Mouse (Mus musculus): ENCODE measurements around the gene Scarb1. TPM values are rescaled to one million over a fixed set of nuclear protein-coding genes. Genes with fewer than 3 reads are reported as not detected.

Gene Scarb1
- polyA plus RNA-seq, 2 experiments: 40.1 to 67.7 TPM

- WGBS: 51% methylated on average over 7 of the region's 7 CpGs
Measured at GRCm38 (mm10) chr5:125242111-125242510, 98.8 kb downstream of the Scarb1 start.

GRCm38 (mm10) chr5:125241627-125242026 lies 99.3 kb downstream of the Scarb1 start:
- Histone ChIP-seq H3K36me3 (ENCODE audit: control insufficient read depth, insufficient read depth, low read length) (no peaks in the 10 kb centered on the region), H3K9me3 (ENCODE audit: control insufficient read depth, low read length) (no peaks in the 10 kb centered on the region), H3K4me2 (replicated peaks; ENCODE audit: low read depth, low read length, severe bottlenecking) (no peak overlapping the region), H3K4me1 (ENCODE audit: control insufficient read depth, insufficient read depth, low read length) (peaks cover 22% of the 10 kb centered on the region), H3K4me3 (replicated peaks; ENCODE audit: low read length) (no peak overlapping the region), H3K27ac (replicated peaks; ENCODE audit: low read depth, low read length) (no peak overlapping the region), H3K9ac (ENCODE audit: low read depth, low read length, severe bottlenecking) (no peak overlapping the region; the same call in 1 of the 2 replicates), H3K27me3 (ENCODE audit: control insufficient read depth, insufficient read depth, low read length) (no peaks in the 10 kb centered on the region)
- DNase-seq (ENCODE audit: low spot score) (no peak), ATAC-seq (ENCODE audit: low FRiP score, low read depth) (no peak)
- TF ChIP-seq POLR2A (IDR thresholded peaks at IDR 0.05; ENCODE audit: borderline replicate concordance, extremely low read depth, insufficient read depth, insufficient read length): no peak
- WGBS: 23% methylated on average over 5 of the region's 7 CpGs

More at GRCm38 (mm10) chr5:125242111-125242510, 98.8 kb downstream of the Scarb1 start:
- H3K4me1 ChIP-seq (ENCODE audit: control insufficient read depth, insufficient read depth, low read length): peaks cover 22% of the 10 kb centered on the region
- H3K36me3 ChIP-seq (ENCODE audit: control insufficient read depth, insufficient read depth, low read length): no peaks in the 10 kb centered on the region
- TF ChIP-seq POLR2A (IDR thresholded peaks at IDR 0.05; ENCODE audit: borderline replicate concordance, extremely low read depth, insufficient read depth, insufficient read length): no peak
- H3K9ac ChIP-seq (ENCODE audit: low read depth, low read length, severe bottlenecking): no peak overlapping the region
- no peak overlapping the region for H3K4me2 ChIP-seq (replicated peaks; ENCODE audit: low read depth, low read length, severe bottlenecking)
- H3K27me3 ChIP-seq (ENCODE audit: control insufficient read depth, insufficient read depth, low read length): no peaks in the 10 kb centered on the region
- DNase-seq (ENCODE audit: low spot score) (no peak), ATAC-seq (ENCODE audit: low FRiP score, low read depth) (no peak)
- no peak overlapping the region for H3K27ac ChIP-seq (replicated peaks; ENCODE audit: low read depth, low read length)
- H3K9me3 ChIP-seq (ENCODE audit: control insufficient read depth, low read length): no peaks in the 10 kb centered on the region
- no peak overlapping the region for H3K4me3 ChIP-seq (replicated peaks; ENCODE audit: low read length)

GRCm38 (mm10) chr5:125240124-125240781 lies 100.6 kb downstream of the Scarb1 start:
- WGBS: 15% methylated on average over 6 of the region's 6 CpGs
- DNase-seq (ENCODE audit: low spot score) (no peak), ATAC-seq (ENCODE audit: low FRiP score, low read depth) (no peak)
- Histone ChIP-seq H3K4me2 (replicated peaks; ENCODE audit: low read depth, low read length, severe bottlenecking) (no peak overlapping the region), H3K36me3 (ENCODE audit: control insufficient read depth, insufficient read depth, low read length) (no peaks in the 10 kb centered on the region), H3K9me3 (ENCODE audit: control insufficient read depth, low read length) (no peaks in the 10 kb centered on the region), H3K27me3 (ENCODE audit: control insufficient read depth, insufficient read depth, low read length) (no peaks in the 10 kb centered on the region), H3K4me1 (ENCODE audit: control insufficient read depth, insufficient read depth, low read length) (peaks cover 14% of the 10 kb centered on the region), H3K9ac (ENCODE audit: low read depth, low read length, severe bottlenecking) (no peak overlapping the region), H3K27ac (replicated peaks; ENCODE audit: low read depth, low read length) (no peak overlapping the region), H3K4me3 (replicated peaks; ENCODE audit: low read length) (no peak overlapping the region)
- TF ChIP-seq POLR2A (IDR thresholded peaks at IDR 0.05; ENCODE audit: borderline replicate concordance, extremely low read depth, insufficient read depth, insufficient read length): no peak

DNA sequence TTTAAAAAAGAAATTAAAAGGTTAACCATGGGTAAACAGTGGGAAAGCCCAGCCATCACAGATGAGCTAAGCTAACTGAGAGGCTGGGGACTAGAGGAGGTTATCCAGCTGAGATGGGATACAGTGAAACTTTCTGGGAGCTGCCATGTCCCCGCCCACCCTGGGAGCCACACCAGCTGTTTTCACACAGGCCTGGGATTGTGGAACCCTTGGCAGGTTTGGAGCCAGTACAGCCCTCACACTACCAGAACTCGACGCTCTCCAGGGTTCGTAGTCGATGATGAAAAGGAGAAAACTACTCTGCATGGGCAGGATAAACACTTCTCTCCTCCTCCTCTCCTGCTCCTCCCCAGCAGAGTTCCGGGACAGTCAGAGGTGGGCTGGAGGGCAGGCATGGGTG lies 105.0 kb downstream of the Scarb1 start:
- no peak overlapping the region for H3K27ac ChIP-seq (replicated peaks; ENCODE audit: low read depth, low read length)
- no peak for DNase-seq (ENCODE audit: low spot score)
- no peaks in the 10 kb centered on the region for H3K27me3 ChIP-seq (ENCODE audit: control insufficient read depth, insufficient read depth, low read length)
- H3K36me3 ChIP-seq (ENCODE audit: control insufficient read depth, insufficient read depth, low read length): no peaks in the 10 kb centered on the region
- ATAC-seq (ENCODE audit: low FRiP score, low read depth): no peak
- H3K4me2 ChIP-seq (replicated peaks; ENCODE audit: low read depth, low read length, severe bottlenecking): no peak overlapping the region
- H3K4me3 ChIP-seq (replicated peaks; ENCODE audit: low read length): no peak overlapping the region
- H3K9ac ChIP-seq (ENCODE audit: low read depth, low read length, severe bottlenecking): no peak overlapping the region
- TF ChIP-seq POLR2A (IDR thresholded peaks at IDR 0.05; ENCODE audit: borderline replicate concordance, extremely low read depth, insufficient read depth, insufficient read length): no peak
- 55% methylated on average over 6 of the region's 6 CpGs for WGBS
- H3K9me3 ChIP-seq (ENCODE audit: control insufficient read depth, low read length): no peaks in the 10 kb centered on the region
- H3K4me1 ChIP-seq (ENCODE audit: control insufficient read depth, insufficient read depth, low read length): no peaks in the 10 kb centered on the region

DNA sequence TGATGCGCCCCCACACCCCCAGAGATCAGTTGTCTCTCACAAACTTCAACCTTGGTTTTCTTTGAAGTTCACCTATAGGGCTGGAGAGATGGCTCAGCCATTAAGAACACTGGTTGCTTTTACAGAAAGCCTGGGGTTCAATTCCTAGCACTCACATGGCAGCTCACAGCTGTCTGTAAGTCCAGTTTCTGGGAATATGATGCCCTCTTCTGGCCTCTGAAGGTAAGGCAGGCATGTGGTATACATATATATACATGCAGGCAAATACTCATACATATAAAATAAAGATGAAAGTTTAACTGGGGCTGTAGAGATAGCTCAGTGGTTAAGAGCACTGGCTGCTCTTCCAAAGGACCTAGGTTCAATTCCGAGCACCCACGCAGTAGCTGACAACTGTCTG lies 105.5 kb downstream of the Scarb1 start:
- H3K9ac ChIP-seq (ENCODE audit: low read depth, low read length, severe bottlenecking): no peak overlapping the region
- TF ChIP-seq POLR2A (IDR thresholded peaks at IDR 0.05; ENCODE audit: borderline replicate concordance, extremely low read depth, insufficient read depth, insufficient read length): no peak
- DNase-seq (ENCODE audit: low spot score) (no peak), ATAC-seq (ENCODE audit: low FRiP score, low read depth) (no peak)
- no peak overlapping the region for H3K4me3 ChIP-seq (replicated peaks; ENCODE audit: low read length)
- WGBS: 92% methylated on average over 3 of the region's 3 CpGs
- H3K27ac ChIP-seq (replicated peaks; ENCODE audit: low read depth, low read length): no peak overlapping the region
- no peaks in the 10 kb centered on the region for H3K36me3 ChIP-seq (ENCODE audit: control insufficient read depth, insufficient read depth, low read length)
- no peak overlapping the region for H3K4me2 ChIP-seq (replicated peaks; ENCODE audit: low read depth, low read length, severe bottlenecking)
- H3K9me3 ChIP-seq (ENCODE audit: control insufficient read depth, low read length): no peaks in the 10 kb centered on the region
- H3K4me1 ChIP-seq (ENCODE audit: control insufficient read depth, insufficient read depth, low read length): no peaks in the 10 kb centered on the region
- H3K27me3 ChIP-seq (ENCODE audit: control insufficient read depth, insufficient read depth, low read length): no peaks in the 10 kb centered on the region

Data from limb, embryonic 14.5 days (tissue).